Mouse (Mus musculus) frontal cortex, adult (tissue): ENCODE results near the gene Pml.

Experiments
- ATAC-seq: cut with Nextera tagmentation; 2 replicates; pipeline ENCODE4 v1.9.2; 2017; ENCODE audit warnings: mild to moderate bottlenecking, moderate library complexity, mixed read lengths; ENCODE audit not compliant: low TSS enrichment

Gene Pml

GRCm38 (mm10) chr9:58201861-58202549 lies 47.6 kb downstream of the Pml start:
- no peak for ATAC-seq

GRCm38 (mm10) chr9:58201091-58201842 lies 48.3 kb downstream of the Pml start:
- no peak for ATAC-seq

- ATAC-seq: no peak
These were observed 49.1 kb downstream of the Pml start for GRCm38 (mm10) chr9:58200270-58201090.

GRCm38 (mm10) chr9:58199381-58200269 lies 50.0 kb downstream of the Pml start:
- ATAC-seq: no peak

- peak; percentile 18; the same call in 1 of the 2 replicates for ATAC-seq
These were observed 50.7 kb downstream of the Pml start for GRCm38 (mm10) chr9:58198801-58199371.

GRCm38 (mm10) chr9:58197781-58198701 lies 51.5 kb downstream of the Pml start:
- peak; percentile 16; the same call in 1 of the 2 replicates for ATAC-seq

- no peak for ATAC-seq
These were observed 52.7 kb downstream of the Pml start for GRCm38 (mm10) chr9:58196610-58197567.

GRCm38 (mm10) chr9:58196141-58196540 lies 53.4 kb downstream of the Pml start:
- no peak for ATAC-seq

GRCm38 (mm10) chr9:58195671-58196070 lies 53.9 kb downstream of the Pml start:
- ATAC-seq: no peak

GRCm38 (mm10) chr9:58194222-58194621 lies 55.4 kb downstream of the Pml start:
- ATAC-seq: no peak

GRCm38 (mm10) chr9:58184456-58184855 lies 65.1 kb downstream of the Pml start:
- no peak for ATAC-seq

- ATAC-seq: no peak
These were observed 70.2 kb downstream of the Pml start for GRCm38 (mm10) chr9:58179390-58179789.

- ATAC-seq: no peak
These were observed 72.4 kb downstream of the Pml start for GRCm38 (mm10) chr9:58177165-58177564.

- ATAC-seq: peak; percentile 83
These were observed 73.7 kb downstream of the Pml start for GRCm38 (mm10) chr9:58175745-58176487.

GRCm38 (mm10) chr9:58174818-58175251 lies 74.8 kb downstream of the Pml start:
- ATAC-seq: peak; percentile 75

GRCm38 (mm10) chr9:58172863-58173262 lies 76.7 kb downstream of the Pml start:
- ATAC-seq: no peak

GRCm38 (mm10) chr9:58169426-58169825 lies 80.2 kb downstream of the Pml start:
- no peak for ATAC-seq

- ATAC-seq: no peak
These were observed 80.7 kb downstream of the Pml start for GRCm38 (mm10) chr9:58168880-58169279.
